Mouse (Mus musculus) liver, embryonic 14.5 days (tissue): ENCODE measurements around the gene Tm9sf1. TPM values are rescaled to one million over a fixed set of nuclear protein-coding genes. Genes with fewer than 3 reads are reported as not detected.

ENCODE experiments used
- ATAC-seq: fragments of 200-750 bp; cut with Nextera tagmentation; 2 replicates; pipeline ENCODE4 v1.8.0; 2017; ENCODE audit warnings: moderate number of reproducible peaks, mild to moderate bottlenecking, moderate library complexity; ENCODE audit not compliant: insufficient read depth
- DNase-seq, 3 experiments: peaks; one replicate each; pipeline ENCODE4 v3.0.0-alpha.2; 2012 to 2013; ENCODE audit warnings: low read depth in 3 of 3, low spot score in 3 of 3
- H3K27ac ChIP-seq: fragments of 300-500 bp; sonication (generic); 2 replicates; pipeline ENCODE4 v1.5.1; 2014; ENCODE audit warnings: moderate library complexity, mild to moderate bottlenecking, control low read depth, inconsistent platforms
- H3K27me3 ChIP-seq: fragments of 300-500 bp; sonication (generic); 2 replicates; pipeline ENCODE4 v1.6.1; 2014; ENCODE audit warnings: mild to moderate bottlenecking, low read length, moderate library complexity; ENCODE audit not compliant: control insufficient read depth, insufficient read depth
- H3K36me3 ChIP-seq: fragments of 300-500 bp; sonication (generic); replicated peaks from 2 replicates; pipeline ENCODE4 v1.6.1; 2014; ENCODE audit warnings: low read depth; ENCODE audit not compliant: control insufficient read depth, insufficient read depth
- H3K4me1 ChIP-seq, 2 experiments: fragments of 200-500 bp in 1 of 2; fragments of 300-500 bp in 1 of 2; sonication (generic) in 1 of 2; replicated peaks; 2 replicates each; pipeline ENCODE4 v1.6.1; 2012 to 2014; ENCODE audit warnings: antibody characterized with exemption in 1 of 2, inconsistent platforms in 1 of 2, low read length in 1 of 2; ENCODE audit not compliant: control insufficient read depth in 2 of 2, insufficient read depth in 2 of 2
- H3K4me2 ChIP-seq: fragments of 300-500 bp; sonication (generic); 2 replicates; pipeline ENCODE4 v1.6.1; 2014; ENCODE audit warnings: low read depth, mild to moderate bottlenecking, control low read depth, moderate library complexity
- H3K4me3 ChIP-seq, 2 experiments: fragments of 200-500 bp in 1 of 2; fragments of 300-500 bp in 1 of 2; sonication (generic) in 1 of 2; 2 replicates each; pipeline ENCODE4 v1.5.1; 2012 to 2014; ENCODE audit warnings: low read depth in 2 of 2, low read length in 2 of 2, mild to moderate bottlenecking in 2 of 2, control low read depth in 1 of 2, inconsistent platforms in 1 of 2, moderate library complexity in 1 of 2; ENCODE audit not compliant: insufficient read depth in 1 of 2
- H3K9ac ChIP-seq: fragments of 300-500 bp; sonication (generic); replicated peaks from 2 replicates; pipeline ENCODE4 v1.6.1; 2014; ENCODE audit warnings: mild to moderate bottlenecking, control low read depth, moderate library complexity
- H3K9me3 ChIP-seq: fragments of 300-500 bp; sonication (generic); 2 replicates; pipeline ENCODE4 v1.6.1; 2016; ENCODE audit warnings: low read length, mixed read lengths; ENCODE audit not compliant: control insufficient read depth
- CTCF ChIP-seq: IDR thresholded peaks from 2 replicates; pipeline ENCODE4 v1.5.1; 2016; ENCODE audit warnings: antibody characterized with exemption, low read depth, control low read depth
- EP300 ChIP-seq: IDR thresholded peaks from 2 replicates; pipeline ENCODE4 v1.6.1; 2016; ENCODE audit warnings: antibody characterized with exemption, low read depth
- WGBS: fragments of 180-500 bp; shearing (Covaris S2); extraction: QIAGEN DNeasy Blood & Tissue Kit; methylation state at CpG from one replicate; pipeline ENCODE4 v1.1.7; 2014; ENCODE audit not compliant: insufficient replicate concordance; 5-methylcytosine and 5-hydroxymethylcytosine counted together
- polyA plus RNA-seq, 2 experiments: library from polyadenylated mRNA; depleted of rRNA in 1 of 2; stranded (reverse) in 1 of 2; unstranded in 1 of 2; fragments of >200 nt; fragmentation: Nextera tagmentation in 1 of 2; extraction: Ambion mirVana in 1 of 2; gene quantifications; 2 replicates each; pipeline versions ENCODE4 v1.2.1 to v1.2.3; 2012 to 2014

Gene Tm9sf1
- polyA plus RNA-seq, 2 experiments = 26.4 to 42.8 TPM

- Histone ChIP-seq H3K4me2 (peak overlapping the region; percentile 74), H3K4me3 (peak overlapping the region; percentile 90 to 92), H3K27ac (peak overlapping the region; percentile 71), H3K4me1 (peaks cover 17 to 22% of the 10 kb centered on the region in 2 experiments), H3K36me3 (peaks cover 16% of the 10 kb centered on the region), H3K9ac (peak overlapping the region; percentile 89), H3K27me3 (no peaks in the 10 kb centered on the region), H3K9me3 (no peaks in the 10 kb centered on the region)
- TF ChIP-seq CTCF = no peak
- TF ChIP-seq EP300 = no peak
- DNase-seq (no peak), ATAC-seq (no peak)
- WGBS = 21% methylated on average over 17 of the region's 17 CpGs
These were observed 769 bp upstream of the Tm9sf1 start for GRCm38 (mm10) chr14:55644261-55644888.

DNA sequence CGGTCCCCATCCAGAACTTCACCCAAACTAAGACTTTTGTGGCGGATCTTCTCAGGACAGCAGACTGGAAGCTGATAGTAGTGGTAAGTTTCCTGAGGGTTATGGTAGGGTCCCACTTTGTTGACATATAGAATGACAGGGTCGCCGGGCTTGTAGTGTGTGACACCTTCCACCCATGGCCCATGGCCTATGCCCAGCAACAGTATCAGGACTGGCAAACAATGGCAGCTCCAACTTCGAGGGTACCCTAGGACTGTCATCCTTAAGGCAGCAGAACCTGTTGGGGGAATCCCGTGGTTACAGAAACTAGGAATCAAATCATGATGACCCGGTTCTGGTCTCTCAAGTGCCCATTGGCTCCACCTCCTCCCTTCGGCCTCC lies 937 bp downstream of the Tm9sf1 start:
- peak overlapping the region; percentile 89 for H3K9ac ChIP-seq
- ATAC-seq = peak; percentile 29
- peaks cover 17 to 22% of the 10 kb centered on the region in 2 experiments for H3K4me1 ChIP-seq
- H3K36me3 ChIP-seq = peaks cover 31% of the 10 kb centered on the region
- H3K9me3 ChIP-seq = no peaks in the 10 kb centered on the region
- no peak for DNase-seq
- peak overlapping the region; percentile 71; the same call in 1 of the 2 replicates for H3K27ac ChIP-seq
- no peak for TF ChIP-seq CTCF
- peak overlapping the region; percentile 74 for H3K4me2 ChIP-seq
- H3K4me3 ChIP-seq = peak overlapping the region; percentile 90 to 92
- WGBS = 14% methylated on average over 8 of the region's 8 CpGs
- no peaks in the 10 kb centered on the region for H3K27me3 ChIP-seq

DNA sequence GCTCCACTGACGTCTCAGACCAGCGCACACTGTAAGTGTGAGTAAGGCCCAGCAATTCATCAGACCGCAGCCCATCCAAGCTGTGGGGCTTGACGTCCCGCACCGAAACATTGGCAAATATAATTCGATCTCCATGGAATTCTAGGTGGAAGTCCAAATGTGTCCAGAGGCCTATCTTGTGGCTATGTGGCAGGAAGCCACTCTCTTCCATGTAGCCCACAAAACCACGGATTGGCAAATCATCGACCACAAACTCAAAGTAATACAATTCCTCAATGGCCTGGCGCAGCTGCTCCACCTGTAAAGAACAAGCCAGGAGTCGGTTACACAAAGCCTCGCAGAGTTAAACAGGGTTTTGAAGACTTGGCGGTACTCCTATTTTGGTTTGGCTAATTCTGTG lies 2.3 kb downstream of the Tm9sf1 start:
- Histone ChIP-seq H3K9ac (no peak overlapping the region), H3K27me3 (no peaks in the 10 kb centered on the region), H3K4me3 (no peak overlapping the region), H3K4me1 (peaks cover 17 to 22% of the 10 kb centered on the region in 2 experiments), H3K4me2 (no peak overlapping the region; the same call in 1 of the 2 replicates), H3K36me3 (peaks cover 40% of the 10 kb centered on the region), H3K27ac (no peak overlapping the region), H3K9me3 (no peaks in the 10 kb centered on the region)
- 82% methylated on average over 13 of the region's 13 CpGs for WGBS
- TF ChIP-seq CTCF (no peak), EP300 (no peak)
- ATAC-seq (no peak), DNase-seq (no peak)

- H3K27ac ChIP-seq = no peak overlapping the region
- H3K9ac ChIP-seq = no peak overlapping the region
- H3K4me3 ChIP-seq = no peak overlapping the region
- no peaks in the 10 kb centered on the region for H3K27me3 ChIP-seq
- DNase-seq = no peak
- H3K36me3 ChIP-seq = peaks cover 40% of the 10 kb centered on the region
- TF ChIP-seq EP300 (no peak), CTCF (no peak)
- ATAC-seq = no peak
- no peaks in the 10 kb centered on the region for H3K9me3 ChIP-seq
- peaks cover 17 to 22% of the 10 kb centered on the region in 2 experiments for H3K4me1 ChIP-seq
- 90% methylated on average over 14 of the region's 14 CpGs for WGBS
- H3K4me2 ChIP-seq = no peak overlapping the region
These were observed 2.8 kb downstream of the Tm9sf1 start for GRCm38 (mm10) chr14:55640816-55641215.

DNA sequence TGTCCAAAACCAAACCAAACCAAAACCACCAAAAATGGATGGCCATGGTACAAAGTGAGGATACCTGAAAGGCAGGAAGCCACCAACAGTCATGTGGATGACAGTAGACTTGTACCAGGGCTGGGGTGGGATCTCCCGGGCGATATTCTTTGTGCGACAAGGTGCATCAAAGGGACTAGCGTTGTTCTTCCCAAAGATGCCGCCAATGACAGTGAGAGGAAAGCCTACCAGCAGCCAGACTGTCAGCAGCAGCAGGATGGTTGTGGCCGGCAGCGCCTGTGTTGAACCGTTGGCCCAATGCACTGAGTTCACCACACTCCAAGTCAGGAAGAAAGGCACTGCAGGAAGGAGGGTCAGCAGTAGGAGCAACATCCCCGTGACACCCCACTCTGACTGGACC lies 5.8 kb downstream of the Tm9sf1 start, which contains the start of gene Gm49378:
Gm49378 (minus strand) TSS at position 101 of the 400 bp plus-strand sequence.
- no peak for DNase-seq
- no peak within 1 kb of the TSS for H3K9ac ChIP-seq
- no peak within 1 kb of the TSS for H3K4me2 ChIP-seq
- H3K9me3 ChIP-seq = no peaks in the 10 kb centered on the region
- no peak for TF ChIP-seq CTCF
- TF ChIP-seq EP300 = no peak
- H3K36me3 ChIP-seq = peaks cover 44% of the 10 kb centered on the region
- H3K4me1 ChIP-seq = peaks cover 9 to 10% of the 10 kb centered on the region in 2 experiments
- H3K27me3 ChIP-seq = no peaks in the 10 kb centered on the region
- H3K4me3 ChIP-seq = no peak within 1 kb of the TSS
- no peak for ATAC-seq
- WGBS = 90% methylated on average over 9 of the region's 9 CpGs
- no peak within 1 kb of the TSS for H3K27ac ChIP-seq
